Comparison of ENCODE assay signal across 9 mouse cellular contexts in genomic region chr12:40471649-40472399, GRCm38 (mm10). TPM values are rescaled to one million over a fixed set of nuclear protein-coding genes. Genes with fewer than 3 reads are reported as not detected.
DNase-seq lines count a peak whose midpoint lies in the region; ATAC-seq and TF ChIP-seq lines count a peak whose summit lies in the region.
"Had no signal": no experiment of that assay in that cellular context is flagged by ENCODE, and none has a peak within 500 bp of the region (broad histone marks: within the 10 kb centered on the region; RNA-seq: fewer than 3 reads in every experiment).

No protein-coding gene starts in this region.

- H3K27me3 ChIP-seq in limb, embryonic 11.5 days (ENCODE audit: control insufficient read depth, insufficient read depth, low read length) = no peaks in the 10 kb centered on the region
- H3K27me3 ChIP-seq in limb, embryonic 10.5 days (ENCODE audit: low read depth, poor library complexity, severe bottlenecking) = no peaks in the 10 kb centered on the region
- no peaks in the 10 kb centered on the region for H3K27me3 ChIP-seq in intestine, postnatal 0 days (replicated peaks; ENCODE audit: control insufficient read depth, insufficient read depth, low read length)
- no peaks in the 10 kb centered on the region for H3K27me3 ChIP-seq in forebrain, embryonic 11.5 days (ENCODE audit: control insufficient read depth, insufficient read depth, low read length)

- H3K27ac ChIP-seq in limb, embryonic 11.5 days (replicated peaks; ENCODE audit: low read depth, low read length) = no peak overlapping the region
- H3K27ac ChIP-seq in limb, embryonic 10.5 days = no peak overlapping the region
- H3K27ac ChIP-seq in intestine, postnatal 0 days (ENCODE audit: low read depth, low read length) = no peak overlapping the region
- no peak overlapping the region for H3K27ac ChIP-seq in forebrain, embryonic 11.5 days (ENCODE audit: low read depth, low read length)
- H3K27ac ChIP-seq: forebrain, embryonic 10.5 days had no signal

- H3K9me3 ChIP-seq in limb, embryonic 11.5 days (ENCODE audit: control insufficient read depth, low read length) = no peaks in the 10 kb centered on the region
- no peaks in the 10 kb centered on the region for H3K9me3 ChIP-seq in limb, embryonic 10.5 days (replicated peaks)
- H3K9me3 ChIP-seq in intestine, postnatal 0 days (ENCODE audit: control insufficient read depth) = no peaks in the 10 kb centered on the region
- H3K9me3 ChIP-seq in forebrain, embryonic 11.5 days (ENCODE audit: control insufficient read depth, low read length) = no peaks in the 10 kb centered on the region
- H3K9me3 ChIP-seq: forebrain, embryonic 10.5 days had no signal

- no peaks in the 10 kb centered on the region for H3K36me3 ChIP-seq in limb, embryonic 11.5 days (ENCODE audit: control insufficient read depth, insufficient read depth, low read length)
- H3K36me3 ChIP-seq in limb, embryonic 10.5 days = no peaks in the 10 kb centered on the region
- no peaks in the 10 kb centered on the region for H3K36me3 ChIP-seq in intestine, postnatal 0 days (ENCODE audit: control insufficient read depth, insufficient read depth)
- H3K36me3 ChIP-seq in forebrain, embryonic 11.5 days (ENCODE audit: control insufficient read depth, insufficient read depth, low read length) = no peaks in the 10 kb centered on the region
- H3K36me3 ChIP-seq: forebrain, embryonic 10.5 days had no signal

- H3K4me2 ChIP-seq in limb, embryonic 11.5 days (ENCODE audit: low read depth, severe bottlenecking) = peak overlapping the region; percentile 21; the same call in 1 of the 2 replicates
- H3K4me2 ChIP-seq in intestine, postnatal 0 days (replicated peaks; ENCODE audit: low read depth) = peak overlapping the region; percentile 54
- H3K4me2 ChIP-seq in forebrain, embryonic 11.5 days (ENCODE audit: low read depth, low read length, severe bottlenecking) = no peak overlapping the region

- H3K4me1 ChIP-seq in limb, embryonic 11.5 days (ENCODE audit: control insufficient read depth, insufficient read depth, low read length) = peaks cover 10% of the 10 kb centered on the region
- peaks cover 44% of the 10 kb centered on the region for H3K4me1 ChIP-seq in limb, embryonic 10.5 days
- H3K4me1 ChIP-seq in intestine, postnatal 0 days (replicated peaks; ENCODE audit: control insufficient read depth, insufficient read depth, low read length) = no peaks in the 10 kb centered on the region
- no peaks in the 10 kb centered on the region; the same call in 1 of the 2 replicates for H3K4me1 ChIP-seq in forebrain, embryonic 11.5 days (replicated peaks; ENCODE audit: control insufficient read depth, insufficient read depth, low read length)

- 27% methylated on average over 11 of the region's 11 CpGs for WGBS in limb, embryonic 11.5 days
- WGBS in limb, embryonic 10.5 days = 29% methylated on average over 11 of the region's 11 CpGs
- whole genome bisulfite sequencing in intestine, postnatal 0 days = 45% methylated on average over 11 of the region's 11 CpGs
- 70% methylated on average over 11 of the region's 11 CpGs for WGBS in forebrain, embryonic 11.5 days

- no peak for TF ChIP-seq CTCF in intestine, postnatal 0 days (IDR thresholded peaks at IDR 0.05; ENCODE audit: low read depth)

- no peak overlapping the region for H3K9ac ChIP-seq in limb, embryonic 11.5 days (ENCODE audit: low read length)
- H3K9ac ChIP-seq in intestine, postnatal 0 days (ENCODE audit: low read depth, low read length) = no peak overlapping the region
- no peak overlapping the region for H3K9ac ChIP-seq in forebrain, embryonic 11.5 days (ENCODE audit: low read length)

- no peak for ATAC-seq in limb, embryonic 11.5 days (ENCODE audit: insufficient number of reproducible peaks, low FRiP score, low TSS enrichment, low read depth)
- no peak for ATAC-seq in intestine, postnatal 0 days
- ATAC-seq in forebrain, embryonic 11.5 days (replicated peaks; ENCODE audit: low FRiP score) = no peak

- H3K4me3 ChIP-seq in limb, embryonic 11.5 days (ENCODE audit: low read depth, low read length) = no peak overlapping the region
- H3K4me3 ChIP-seq in limb, embryonic 10.5 days = no peak overlapping the region; the same call in 1 of the 2 replicates
- H3K4me3 ChIP-seq in intestine, postnatal 0 days (ENCODE audit: low read depth, low read length) = 0 out of 2 replicates have a peak overlapping the region, but pooled peaks have one; percentile 4
- H3K4me3 ChIP-seq in forebrain, embryonic 11.5 days (ENCODE audit: low read depth, low read length) = no peak overlapping the region
- H3K4me3 ChIP-seq: forebrain, embryonic 10.5 days had no signal

- DNase-seq in adrenal gland, postnatal 14 days = peak; percentile 35
- no peak for DNase-seq in adrenal gland, postnatal 36 days
- DNase-seq in limb, embryonic 11.5 days (ENCODE audit: low spot score) = peak; percentile 44
- DNase-seq in limb, embryonic 10.5 days (ENCODE audit: low spot score) = no peak
- DNase-seq in neural tube, embryonic 10.5 days (ENCODE audit: extremely low spot score, low spot score) = peak; percentile 13
- DNase-seq in layer of hippocampus, adult 8-10 months (ENCODE audit: low spot score in 2 of 2) = no peak
- no peak for DNase-seq in forebrain, embryonic 11.5 days (ENCODE audit: low spot score)

RNA-seq across cellular contexts. Expression of gene Dock4, which starts 26.1 kb away (rescaled TPM):
- total RNA-seq in adrenal gland, postnatal 14 days (2021) = 19.7 and 19.9 TPM in 2 replicates
- total RNA-seq in adrenal gland, postnatal 36 days (2021) = 10 to 100 TPM; 13.5 to 18.0 TPM
- 13.5 and 15.7 TPM in 2 replicates for polyA plus RNA-seq in limb, embryonic 11.5 days (2014; fragmentation: Nextera tagmentation; extraction: Ambion mirVana)
- 16.9 and 18.8 TPM in 2 replicates for polyA plus RNA-seq in limb, embryonic 10.5 days (2016; fragmentation: Nextera tagmentation; extraction: Ambion mirVana)
- polyA plus RNA-seq in intestine, postnatal 0 days (2015; fragmentation: Nextera tagmentation; extraction: Ambion mirVana) = 1.8 and 2.6 TPM in 2 replicates
- 100 to 1,000 TPM; 196 to 242 (median 222) TPM for total RNA-seq in layer of hippocampus, adult 8-10 months (2022)
- 18.7 and 19.8 TPM in 2 replicates for polyA plus RNA-seq in forebrain, embryonic 11.5 days (2014; fragmentation: Nextera tagmentation; extraction: Ambion mirVana)

RNA-seq across cellular contexts. Expression of gene Zfp277, which starts 26.1 kb away (rescaled TPM):
- 15.4 and 18.0 TPM in 2 replicates for total RNA-seq in adrenal gland, postnatal 14 days (2021)
- 10 to 100 TPM; 13.2 to 20.4 TPM for total RNA-seq in adrenal gland, postnatal 36 days (2021)
- 40.4 and 42.7 TPM in 2 replicates for polyA plus RNA-seq in limb, embryonic 11.5 days (2014; fragmentation: Nextera tagmentation; extraction: Ambion mirVana)
- 37.9 and 38.9 TPM in 2 replicates for polyA plus RNA-seq in limb, embryonic 10.5 days (2016; fragmentation: Nextera tagmentation; extraction: Ambion mirVana)
- polyA plus RNA-seq in intestine, postnatal 0 days (2015; fragmentation: Nextera tagmentation; extraction: Ambion mirVana) = 19.5 and 19.9 TPM in 2 replicates
- 10 to 100 TPM; 26.3 to 28.7 (median 26.9) TPM for total RNA-seq in layer of hippocampus, adult 8-10 months (2022)
- polyA plus RNA-seq in forebrain, embryonic 11.5 days (2014; fragmentation: Nextera tagmentation; extraction: Ambion mirVana) = 36.5 and 38.7 TPM in 2 replicates

Comparison
In these comparisons a context has a peak if more than half of its experiments do, and no peak if none do; other contexts are left out.
1. DNase-seq: peak in adrenal gland, postnatal 14 days (single experiment), limb, embryonic 11.5 days (single experiment) and neural tube, embryonic 10.5 days (single experiment); none in adrenal gland, postnatal 36 days (0 of 2), limb, embryonic 10.5 days (single experiment), layer of hippocampus, adult 8-10 months (0 of 2) and forebrain, embryonic 11.5 days (single experiment).